Mouse (Mus musculus): Measurements from ENCODE around the gene Olfr711. TPM values are rescaled to one million over a fixed set of nuclear protein-coding genes. Genes with fewer than 3 reads are reported as not detected.
"Not testable (repeated sequence)": the region's sequence is repeated elsewhere in the genome, so short reads cannot be mapped to it uniquely, and the experiment has no call there.

Gene Olfr711
- polyA plus RNA-seq (2012; ENCODE audit: insufficient read depth, low replicate concordance), result not detected in 2 replicates

DNA sequence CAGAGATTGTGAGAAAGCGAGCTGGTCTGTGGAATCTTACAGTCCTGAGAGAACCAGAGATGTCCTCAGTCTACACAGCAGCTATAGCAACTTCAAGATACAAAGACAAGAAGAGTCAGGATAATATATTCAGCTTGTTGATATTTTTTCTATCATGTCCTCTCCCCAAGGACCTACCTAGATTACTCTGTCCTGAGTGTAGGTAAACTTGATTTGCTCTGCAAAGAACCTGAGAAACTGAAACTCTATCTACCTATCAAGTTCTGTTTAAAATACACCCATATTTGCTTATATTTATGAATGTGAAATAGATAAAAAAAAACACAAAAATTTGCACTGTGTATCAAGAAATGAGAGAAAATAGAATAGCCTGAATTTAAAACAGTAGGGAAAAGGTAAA is at the start of gene Olfr711:
TSS of gene Olfr711 (minus strand) at position 101 of the 400 bp plus-strand sequence.
- no peaks in the 10 kb centered on the region for H3K4me1 ChIP-seq
- H3K4me3 ChIP-seq (replicated peaks), result no peak within 1 kb of the TSS
- no peaks in the 10 kb centered on the region for H3K36me3 ChIP-seq (replicated peaks; ENCODE audit: low read length)
- H3K9me3 ChIP-seq, result no peaks in the 10 kb centered on the region
- TF ChIP-seq GATA1 (IDR thresholded peaks at IDR 0.05; ENCODE audit: borderline replicate concordance, low read length), result no peak
- TF ChIP-seq FLI1 (IDR thresholded peaks at IDR 0.05; ENCODE audit: low read length), result no peak
- no peaks in the 10 kb centered on the region for H3K27me3 ChIP-seq (replicated peaks)

- no peak within 1 kb of the TSS for H3K4me3 ChIP-seq (replicated peaks)
- no peak for TF ChIP-seq GATA1 (IDR thresholded peaks at IDR 0.05; ENCODE audit: borderline replicate concordance, low read length)
- H3K36me3 ChIP-seq (replicated peaks; ENCODE audit: low read length), result no peaks in the 10 kb centered on the region
- H3K27me3 ChIP-seq (replicated peaks), result no peaks in the 10 kb centered on the region
- peaks cover 4% of the 10 kb centered on the region for H3K9me3 ChIP-seq
- no peaks in the 10 kb centered on the region for H3K4me1 ChIP-seq
Observed at GRCm38 (mm10) chr7:107005972-107006371, 30.7 kb upstream of the Olfr711 start, which contains the start of gene Olfr2. Olfr2 (minus strand) TSS chr7:107006072.

DNA sequence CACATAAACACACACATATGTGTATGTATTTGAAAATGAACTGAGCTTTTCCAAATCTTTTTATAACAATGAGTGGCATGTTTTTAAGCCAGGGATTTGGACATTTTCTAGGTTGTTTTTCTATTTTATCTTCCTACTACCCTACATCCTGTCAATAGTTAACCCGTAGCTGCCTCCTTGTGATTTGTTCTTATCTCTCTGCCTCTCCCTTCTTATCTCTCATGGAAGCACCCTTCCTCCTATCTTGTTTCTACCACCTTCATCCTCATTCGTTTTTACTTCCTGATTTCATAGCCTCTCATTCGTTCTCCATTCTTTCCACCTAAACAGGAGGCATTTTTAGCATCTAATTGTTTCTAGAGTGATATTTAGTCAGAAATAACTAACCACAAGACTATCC is 28.9 kb upstream of the Olfr711 start:
- Histone ChIP-seq H3K27me3 (replicated peaks) (no peaks in the 10 kb centered on the region), H3K4me3 (replicated peaks) (no peak overlapping the region), H3K4me1 (no peaks in the 10 kb centered on the region), H3K9me3 (peaks cover 7% of the 10 kb centered on the region), H3K36me3 (replicated peaks; ENCODE audit: low read length) (no peaks in the 10 kb centered on the region)
- no peak for TF ChIP-seq FLI1 (IDR thresholded peaks at IDR 0.05; ENCODE audit: low read length)
- no peak for TF ChIP-seq GATA1 (IDR thresholded peaks at IDR 0.05; ENCODE audit: borderline replicate concordance, low read length)

GRCm38 (mm10) chr7:107000798-107001197 is 25.5 kb upstream of the Olfr711 start:
- Histone ChIP-seq H3K9me3 (peaks cover 7% of the 10 kb centered on the region), H3K4me1 (no peaks in the 10 kb centered on the region), H3K4me3 (replicated peaks) (no peak overlapping the region), H3K27me3 (replicated peaks) (no peaks in the 10 kb centered on the region), H3K36me3 (replicated peaks; ENCODE audit: low read length) (no peaks in the 10 kb centered on the region)
- TF ChIP-seq FLI1 (IDR thresholded peaks at IDR 0.05; ENCODE audit: low read length), result no peak
- TF ChIP-seq GATA1 (IDR thresholded peaks at IDR 0.05; ENCODE audit: borderline replicate concordance, low read length), result no peak

DNA sequence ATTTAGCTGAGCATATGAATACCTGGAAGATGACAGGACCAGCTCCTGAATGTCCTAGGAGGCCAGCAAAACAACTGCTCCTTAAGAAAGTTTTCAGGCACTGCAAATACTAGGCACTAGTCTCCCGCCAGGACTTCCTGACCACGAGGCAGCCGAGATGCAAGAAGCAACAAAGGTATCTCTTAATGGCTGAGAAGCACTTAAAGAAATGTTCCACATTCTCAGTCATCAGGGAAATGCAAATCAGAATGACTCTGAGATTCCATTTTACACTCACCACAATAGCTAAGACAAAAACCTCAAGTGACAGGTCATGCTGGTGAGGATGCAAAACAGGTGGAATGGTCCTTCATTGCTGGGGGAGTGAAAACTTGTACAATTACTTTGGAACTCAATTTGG is 10.0 kb upstream of the Olfr711 start:
- H3K27me3 ChIP-seq (replicated peaks), result no peaks in the 10 kb centered on the region
- no peaks in the 10 kb centered on the region for H3K4me1 ChIP-seq
- H3K9me3 ChIP-seq, result no peaks in the 10 kb centered on the region; the same call in 1 of the 2 replicates
- TF ChIP-seq FLI1 (IDR thresholded peaks at IDR 0.05; ENCODE audit: low read length) (no peak), GATA1 (IDR thresholded peaks at IDR 0.05; ENCODE audit: borderline replicate concordance, low read length) (no peak)
- H3K4me3 ChIP-seq (replicated peaks), result no peak overlapping the region
- no peaks in the 10 kb centered on the region for H3K36me3 ChIP-seq (replicated peaks; ENCODE audit: low read length)

DNA sequence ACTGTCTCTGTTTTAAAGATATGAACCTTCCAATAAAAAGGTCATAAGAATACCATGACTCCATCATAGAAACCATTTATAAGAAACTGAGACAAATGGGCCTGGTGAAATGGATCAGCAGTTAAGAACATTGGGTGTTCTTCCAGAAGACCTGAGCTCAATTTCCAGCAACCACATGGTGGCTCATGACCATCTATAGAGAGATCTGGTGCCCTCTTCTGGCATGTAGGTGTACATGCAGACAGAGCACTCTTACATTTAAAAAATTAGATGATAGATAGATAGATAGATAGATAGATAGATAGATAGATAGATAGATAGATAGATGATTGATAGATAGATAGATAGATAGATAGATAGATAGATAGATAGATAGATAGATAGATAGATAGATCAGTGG is 7.8 kb downstream of the Olfr711 start:
- not testable (repeated sequence) for H3K9me3 ChIP-seq; H3K4me1 ChIP-seq; H3K36me3 ChIP-seq (replicated peaks; ENCODE audit: low read length); H3K27me3 ChIP-seq (replicated peaks); H3K4me3 ChIP-seq (replicated peaks)

DNA sequence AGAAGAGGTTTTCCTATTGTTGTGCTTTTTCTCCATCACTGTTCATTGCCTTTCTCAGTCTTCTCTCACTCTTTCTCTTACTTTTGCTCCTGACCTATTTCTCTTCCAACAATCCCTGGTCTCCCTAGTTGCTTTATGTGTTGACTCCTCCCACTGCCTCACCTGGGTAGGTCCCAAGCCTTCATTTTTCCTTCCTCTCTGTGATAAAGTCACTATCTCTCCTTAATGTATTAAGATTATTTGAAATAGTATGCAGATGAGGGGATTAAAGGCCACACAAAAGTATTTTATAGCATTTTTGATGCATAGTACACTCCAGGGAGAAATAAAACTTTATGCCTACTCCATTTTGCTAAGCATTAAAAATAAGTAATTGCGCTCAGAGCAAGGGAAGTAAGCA is 11.4 kb downstream of the Olfr711 start, which contains the start of gene Olfr6:
TSS of gene Olfr6 (minus strand) at position 101 of the 400 bp plus-strand sequence.
- no peaks in the 10 kb centered on the region for H3K4me1 ChIP-seq
- H3K4me3 ChIP-seq (replicated peaks), result no peak within 1 kb of the TSS
- no peaks in the 10 kb centered on the region for H3K36me3 ChIP-seq (replicated peaks; ENCODE audit: low read length)
- no peaks in the 10 kb centered on the region for H3K27me3 ChIP-seq (replicated peaks)
- H3K9me3 ChIP-seq, result no peaks in the 10 kb centered on the region
- TF ChIP-seq FLI1 (IDR thresholded peaks at IDR 0.05; ENCODE audit: low read length) (no peak), GATA1 (IDR thresholded peaks at IDR 0.05; ENCODE audit: borderline replicate concordance, low read length) (no peak)

- H3K9me3 ChIP-seq, result no peaks in the 10 kb centered on the region
- no peaks in the 10 kb centered on the region for H3K4me1 ChIP-seq
- no peaks in the 10 kb centered on the region for H3K36me3 ChIP-seq (replicated peaks; ENCODE audit: low read length)
- no peak within 1 kb of the TSS for H3K4me3 ChIP-seq (replicated peaks)
- TF ChIP-seq FLI1 (IDR thresholded peaks at IDR 0.05; ENCODE audit: low read length) (no peak), GATA1 (IDR thresholded peaks at IDR 0.05; ENCODE audit: borderline replicate concordance, low read length) (no peak)
- H3K27me3 ChIP-seq (replicated peaks), result no peaks in the 10 kb centered on the region
Observed at GRCm38 (mm10) chr7:106948212-106948611, 27.0 kb downstream of the Olfr711 start, which contains the start of gene Olfr710. Olfr710 (minus strand) TSS chr7:106948312.

DNA sequence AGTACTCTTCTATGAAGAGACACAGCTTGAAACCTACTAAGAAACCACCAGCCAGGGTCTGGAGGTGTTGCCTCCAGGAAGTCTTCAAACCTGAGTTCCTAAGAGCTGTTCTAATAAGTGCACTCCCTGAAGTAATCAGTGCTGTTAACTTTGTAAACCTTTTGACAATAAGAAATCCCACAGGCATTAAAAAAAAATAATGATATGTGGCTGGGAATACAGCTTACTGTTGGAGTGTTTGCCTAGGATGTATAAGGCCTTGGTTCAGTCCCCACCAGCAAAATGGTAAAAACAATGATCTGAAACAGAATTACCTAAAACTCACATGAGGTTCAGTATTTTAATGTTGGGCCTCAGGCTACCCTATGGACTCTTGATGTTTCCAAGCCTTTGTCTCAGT is 43.1 kb downstream of the Olfr711 start, which contains the start of gene Olfr709-ps1:
TSS of gene Olfr709-ps1 (minus strand) at position 101 of the 400 bp plus-strand sequence.
- no peaks in the 10 kb centered on the region for H3K4me1 ChIP-seq
- H3K9me3 ChIP-seq, result no peaks in the 10 kb centered on the region
- H3K36me3 ChIP-seq (replicated peaks; ENCODE audit: low read length), result no peaks in the 10 kb centered on the region
- H3K27me3 ChIP-seq (replicated peaks), result no peaks in the 10 kb centered on the region
- H3K4me3 ChIP-seq (replicated peaks), result no peak within 1 kb of the TSS
- TF ChIP-seq GATA1 (IDR thresholded peaks at IDR 0.05; ENCODE audit: borderline replicate concordance, low read length), result no peak
- TF ChIP-seq FLI1 (IDR thresholded peaks at IDR 0.05; ENCODE audit: low read length), result no peak

DNA sequence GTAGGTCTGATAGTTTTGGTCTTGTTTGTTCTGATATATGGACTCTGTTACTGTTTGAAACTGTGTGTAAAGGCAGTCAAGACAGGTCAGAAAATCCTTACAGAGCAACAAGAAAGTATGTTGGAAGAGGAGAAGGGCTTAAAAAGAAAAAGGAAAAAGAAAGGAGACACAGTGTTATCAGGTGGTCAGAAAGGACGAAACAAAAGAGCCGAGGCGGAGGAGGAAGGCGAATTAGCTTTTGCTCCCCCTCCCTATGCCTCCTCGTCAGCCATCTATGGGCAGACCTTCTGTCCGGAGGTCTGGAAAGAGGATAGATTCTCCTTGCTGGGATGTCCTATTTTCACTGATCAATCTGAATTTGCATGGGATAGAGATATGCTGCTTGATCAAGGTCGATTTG is 54.3 kb downstream of the Olfr711 start:
- not testable (repeated sequence) for H3K4me3 ChIP-seq (replicated peaks); H3K27me3 ChIP-seq (replicated peaks); H3K9me3 ChIP-seq; H3K4me1 ChIP-seq; H3K36me3 ChIP-seq (replicated peaks; ENCODE audit: low read length)

Other genes with a start within 250 kb of the Olfr711 start
- not detected in 2 replicates for gene Olfr697, start 233.0 kb downstream of the Olfr711 start, polyA plus RNA-seq (2012; ENCODE audit: insufficient read depth, low replicate concordance)
- gene Olfr698, start 220.1 kb downstream of the Olfr711 start, polyA plus RNA-seq (2012; ENCODE audit: insufficient read depth, low replicate concordance), result not detected in 2 replicates
- not detected in 2 replicates for gene Olfr699, start 182.3 kb downstream of the Olfr711 start, polyA plus RNA-seq (2012; ENCODE audit: insufficient read depth, low replicate concordance)
- not detected in 2 replicates for gene Olfr700, start 166.6 kb downstream of the Olfr711 start, polyA plus RNA-seq (2012; ENCODE audit: insufficient read depth, low replicate concordance)
- not detected in 2 replicates for gene Olfr701, start 161.3 kb downstream of the Olfr711 start, polyA plus RNA-seq (2012; ENCODE audit: insufficient read depth, low replicate concordance)
- not detected in 2 replicates for gene Olfr702, start 141.6 kb downstream of the Olfr711 start, polyA plus RNA-seq (2012; ENCODE audit: insufficient read depth, low replicate concordance)
- gene Olfr703, start 132.1 kb downstream of the Olfr711 start, polyA plus RNA-seq (2012; ENCODE audit: insufficient read depth, low replicate concordance), result 0.58 TPM in 1 of 2 replicates, not detected in the other
- gene Olfr704, start 112.3 kb downstream of the Olfr711 start, polyA plus RNA-seq (2012; ENCODE audit: insufficient read depth, low replicate concordance), result not detected in 2 replicates
- not detected in 2 replicates for gene Olfr705, start 98.6 kb downstream of the Olfr711 start, polyA plus RNA-seq (2012; ENCODE audit: insufficient read depth, low replicate concordance)
- not detected in 2 replicates for gene Olfr706, start 87.3 kb downstream of the Olfr711 start, polyA plus RNA-seq (2012; ENCODE audit: insufficient read depth, low replicate concordance)
- not detected in 2 replicates for gene Olfr707, start 74.2 kb downstream of the Olfr711 start, polyA plus RNA-seq (2012; ENCODE audit: insufficient read depth, low replicate concordance)
- not detected in 2 replicates for gene Olfr1532-ps1, start 67.5 kb downstream of the Olfr711 start, polyA plus RNA-seq (2012; ENCODE audit: insufficient read depth, low replicate concordance)
- gene Olfr709-ps1, start 43.2 kb downstream of the Olfr711 start, polyA plus RNA-seq (2012; ENCODE audit: insufficient read depth, low replicate concordance), result not detected in 2 replicates
- not detected in 2 replicates for gene Olfr710, start 27.1 kb downstream of the Olfr711 start, polyA plus RNA-seq (2012; ENCODE audit: insufficient read depth, low replicate concordance)
- not detected in 2 replicates for gene Olfr6, start 11.5 kb downstream of the Olfr711 start, polyA plus RNA-seq (2012; ENCODE audit: insufficient read depth, low replicate concordance)
- 0.47 TPM in 1 of 2 replicates, not detected in the other for gene Olfr2, start 30.6 kb upstream of the Olfr711 start, polyA plus RNA-seq (2012; ENCODE audit: insufficient read depth, low replicate concordance)
- not detected in 2 replicates for gene Olfr713, start 55.7 kb upstream of the Olfr711 start, polyA plus RNA-seq (2012; ENCODE audit: insufficient read depth, low replicate concordance)
- not detected in 2 replicates for gene Olfr714, start 95.5 kb upstream of the Olfr711 start, polyA plus RNA-seq (2012; ENCODE audit: insufficient read depth, low replicate concordance)
- not detected in 2 replicates for gene Olfr17, start 117.8 kb upstream of the Olfr711 start, polyA plus RNA-seq (2012; ENCODE audit: insufficient read depth, low replicate concordance)
- not detected in 2 replicates for gene Olfr715b, start 134.9 kb upstream of the Olfr711 start, polyA plus RNA-seq (2012; ENCODE audit: insufficient read depth, low replicate concordance)
- not detected in 2 replicates for gene Olfr715, start 155.6 kb upstream of the Olfr711 start, polyA plus RNA-seq (2012; ENCODE audit: insufficient read depth, low replicate concordance)
- not detected in 2 replicates for gene Olfr716, start 162.9 kb upstream of the Olfr711 start, polyA plus RNA-seq (2012; ENCODE audit: insufficient read depth, low replicate concordance)
- not detected in 2 replicates for gene Nlrp14, start 191.5 kb upstream of the Olfr711 start, polyA plus RNA-seq (2012; ENCODE audit: insufficient read depth, low replicate concordance)
- not detected in 2 replicates for gene Rbmxl2, start 234.0 kb upstream of the Olfr711 start, polyA plus RNA-seq (2012; ENCODE audit: insufficient read depth, low replicate concordance)

All from megakaryocyte, embryonic 14.5 days (primary cell).